Mouse (Mus musculus) forebrain, embryonic 11.5 days (tissue): ENCODE measurements at regions not wholly inside any gene's neighbourhood (a gene's known extent, or its start where the extent isn't known, plus 50 kb on each side); places are given as distances from the start of the nearest gene placed in this dataset.
A peak's percentile ranks its signal among the peaks of the same experiment; 100 is the strongest.

ENCODE experiments used
- ATAC-seq: fragments of 200-750 bp; cut with Nextera tagmentation; replicated peaks from 2 replicates; pipeline ENCODE4 v1.8.0; 2017; ENCODE audit warnings: moderate TSS enrichment; ENCODE audit not compliant: low FRiP score
- DNase-seq: peaks from one replicate; pipeline ENCODE4 v3.0.0-alpha.2; 2017; ENCODE audit warnings: low spot score
- H3K27ac ChIP-seq: fragments of 300-500 bp; sonication (generic); 2 replicates; pipeline ENCODE4 v1.5.1; 2014; ENCODE audit warnings: low read depth, low read length
- H3K27me3 ChIP-seq: fragments of 300-500 bp; sonication (generic); 2 replicates; pipeline ENCODE4 v1.6.1; 2014; ENCODE audit warnings: mild to moderate bottlenecking, low read length, mixed read lengths; ENCODE audit not compliant: control insufficient read depth, insufficient read depth
- H3K36me3 ChIP-seq: fragments of 300-500 bp; sonication (generic); 2 replicates; pipeline ENCODE4 v1.6.1; 2014; ENCODE audit warnings: mild to moderate bottlenecking, low read length, moderate library complexity, mixed read lengths; ENCODE audit not compliant: control insufficient read depth, insufficient read depth
- H3K4me1 ChIP-seq: fragments of 300-500 bp; sonication (generic); replicated peaks from 2 replicates; pipeline ENCODE4 v1.6.1; 2014; ENCODE audit warnings: low read length, mixed read lengths; ENCODE audit not compliant: control insufficient read depth, insufficient read depth
- H3K4me2 ChIP-seq: fragments of 300-500 bp; sonication (generic); 2 replicates; pipeline ENCODE4 v1.6.1; 2014; ENCODE audit warnings: low read depth, mild to moderate bottlenecking, low read length, moderate library complexity, mixed read lengths; ENCODE audit not compliant: severe bottlenecking
- H3K4me3 ChIP-seq: fragments of 300-500 bp; sonication (generic); 2 replicates; pipeline ENCODE4 v1.5.1; 2014; ENCODE audit warnings: low read depth, low read length
- H3K9ac ChIP-seq: fragments of 300-500 bp; sonication (generic); 2 replicates; pipeline ENCODE4 v1.6.1; 2014; ENCODE audit warnings: low read length
- H3K9me3 ChIP-seq: fragments of 300-500 bp; sonication (generic); 2 replicates; pipeline ENCODE4 v1.6.1; 2016; ENCODE audit warnings: low read length, mixed read lengths; ENCODE audit not compliant: control insufficient read depth
- WGBS: fragments of 180-500 bp; shearing (Covaris S2); extraction: QIAGEN DNeasy Blood & Tissue Kit; methylation state at CpG from one replicate; pipeline ENCODE4 v1.1.7; 2014; 5-methylcytosine and 5-hydroxymethylcytosine counted together

DNA sequence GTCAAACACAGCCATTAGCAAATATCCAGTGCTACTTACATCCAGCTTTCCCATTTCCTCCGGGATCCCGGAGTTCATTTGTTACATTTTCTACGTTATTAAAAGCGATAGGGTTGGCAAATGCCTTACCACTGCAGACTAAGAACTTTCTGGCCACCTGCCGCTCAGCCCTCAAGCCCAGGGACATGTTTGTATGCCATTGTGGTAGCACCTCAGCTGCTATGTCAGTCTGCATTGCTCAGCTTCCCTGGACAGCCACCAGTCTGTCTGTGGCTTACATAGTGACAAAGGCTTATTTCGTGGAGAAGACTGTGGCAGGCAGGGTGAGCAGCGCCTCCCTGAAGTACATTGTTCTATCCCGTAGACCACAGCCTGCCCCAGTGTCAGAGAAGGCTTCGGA lies 127.5 kb downstream of the Fam173b start:
- Histone ChIP-seq H3K9me3 (no peaks in the 10 kb centered on the region; the same call in 1 of the 2 replicates), H3K4me1 (no peaks in the 10 kb centered on the region), H3K36me3 (no peaks in the 10 kb centered on the region), H3K4me2 (no peak overlapping the region), H3K27me3 (no peaks in the 10 kb centered on the region), H3K4me3 (no peak overlapping the region), H3K9ac (no peak overlapping the region), H3K27ac (no peak overlapping the region)
- no peak for DNase-seq
- no peak for ATAC-seq
- WGBS = 85% methylated on average over 9 of the region's 9 CpGs

- Histone ChIP-seq H3K9me3 (no peaks in the 10 kb centered on the region), H3K4me1 (no peaks in the 10 kb centered on the region), H3K27ac (no peak overlapping the region), H3K27me3 (no peaks in the 10 kb centered on the region), H3K36me3 (no peaks in the 10 kb centered on the region), H3K4me2 (no peak overlapping the region), H3K9ac (no peak overlapping the region), H3K4me3 (no peak overlapping the region)
- 82% methylated on average over 4 of the region's 4 CpGs for WGBS
- DNase-seq (no peak), ATAC-seq (no peak)
Observed at GRCm38 (mm10) chr15:31741686-31742085, 140.0 kb downstream of the Fam173b start.

DNA sequence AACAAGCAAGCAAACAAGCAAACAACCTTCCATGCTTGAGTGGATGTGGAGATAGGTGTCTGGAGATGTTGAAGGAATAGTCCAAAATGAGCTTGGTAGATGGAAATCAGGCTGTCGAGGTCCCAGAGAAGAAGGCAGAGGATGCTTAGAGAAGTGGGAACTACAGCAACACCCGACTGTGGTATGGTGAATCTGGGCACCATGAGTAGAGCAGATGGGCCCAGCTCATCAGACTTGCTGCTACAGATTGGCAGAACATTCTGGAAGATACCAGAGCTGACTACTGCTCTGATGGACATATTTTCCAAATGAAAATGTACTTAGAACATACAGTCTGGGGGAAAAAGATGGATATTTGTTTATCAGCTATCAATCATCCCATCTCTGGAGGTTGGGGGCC lies 142.9 kb downstream of the Fam173b start:
- H3K9ac ChIP-seq = no peak overlapping the region
- H3K9me3 ChIP-seq = no peaks in the 10 kb centered on the region
- ATAC-seq (no peak), DNase-seq (no peak)
- no peaks in the 10 kb centered on the region for H3K27me3 ChIP-seq
- no peak overlapping the region for H3K4me2 ChIP-seq
- WGBS = 84% methylated on average over 2 of the region's 2 CpGs
- no peak overlapping the region for H3K27ac ChIP-seq
- no peaks in the 10 kb centered on the region for H3K4me1 ChIP-seq
- no peaks in the 10 kb centered on the region for H3K36me3 ChIP-seq
- H3K4me3 ChIP-seq = no peak overlapping the region

DNA sequence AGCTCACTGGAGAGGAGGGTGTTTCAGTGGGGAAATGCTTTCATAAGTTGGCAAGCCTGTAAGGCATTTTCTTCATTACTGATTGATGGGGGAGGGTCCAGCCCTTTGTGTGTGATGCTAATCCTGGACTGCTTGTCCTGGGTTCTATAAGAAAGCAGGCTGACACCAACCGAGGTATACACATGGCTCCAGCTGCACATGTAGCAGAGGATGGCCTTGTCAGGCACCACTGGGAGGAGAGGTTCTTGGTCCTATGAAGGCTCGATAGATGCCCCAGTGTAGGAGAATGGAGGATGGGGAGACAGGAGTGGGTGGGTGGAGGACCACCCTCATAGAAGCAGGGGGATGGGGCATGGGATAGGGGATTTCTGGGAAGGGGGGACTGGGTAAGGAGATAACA lies 151.0 kb downstream of the Fam173b start:
- Histone ChIP-seq H3K27me3 (no peaks in the 10 kb centered on the region), H3K9me3 (no peaks in the 10 kb centered on the region), H3K36me3 (no peaks in the 10 kb centered on the region), H3K4me3 (no peak overlapping the region), H3K4me1 (peaks cover 8% of the 10 kb centered on the region), H3K27ac (no peak overlapping the region), H3K4me2 (no peak overlapping the region), H3K9ac (no peak overlapping the region)
- DNase-seq = peak; percentile 52
- ATAC-seq = peak; percentile 44
- 19% methylated on average over 2 of the region's 2 CpGs for WGBS

DNA sequence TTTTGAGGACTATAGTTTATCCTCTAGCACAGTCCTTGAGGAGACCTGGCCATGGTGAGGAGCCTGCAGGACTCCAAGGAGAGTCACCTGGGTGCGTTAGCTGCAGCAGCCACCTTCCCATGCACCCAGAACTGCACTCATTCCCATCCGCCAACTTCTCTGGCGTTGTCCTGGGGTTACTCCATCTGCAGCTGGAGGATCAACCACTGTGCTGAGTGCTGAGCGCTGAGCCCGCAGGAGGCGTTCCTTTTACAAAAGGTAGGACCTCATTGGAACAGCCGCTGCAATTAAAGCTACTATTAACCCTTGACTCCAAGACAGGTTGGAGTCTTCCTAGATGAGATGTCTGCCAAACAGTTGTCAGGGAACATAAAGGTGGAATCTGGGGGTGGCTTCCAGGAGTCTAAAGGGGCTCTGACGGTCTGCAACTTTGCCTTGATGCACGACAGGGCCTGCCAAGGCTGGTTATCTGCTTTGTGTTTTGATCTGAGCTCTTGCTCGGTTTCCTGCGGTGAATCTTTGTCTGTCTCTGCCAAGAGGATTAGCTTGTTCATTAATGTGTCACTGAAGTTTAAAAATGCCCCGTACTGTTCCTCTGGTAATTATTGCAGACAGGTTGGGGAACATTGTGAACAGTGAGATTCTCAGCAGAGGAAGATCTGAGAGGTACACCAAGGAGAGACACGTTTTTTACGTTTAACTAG lies 152.1 kb downstream of the Fam173b start:
- DNase-seq (no peak), ATAC-seq (peak; percentile 65)
- Histone ChIP-seq H3K4me2 (0 out of 2 replicates have a peak overlapping the region, but pooled peaks have one; percentile 11), H3K27me3 (no peaks in the 10 kb centered on the region), H3K4me1 (peaks cover 8% of the 10 kb centered on the region), H3K9me3 (no peaks in the 10 kb centered on the region), H3K36me3 (no peaks in the 10 kb centered on the region), H3K27ac (peak overlapping the region; percentile 18; the same call in 1 of the 2 replicates), H3K4me3 (no peak overlapping the region), H3K9ac (no peak overlapping the region; the same call in 1 of the 2 replicates)
- 6% methylated on average over 14 of the region's 14 CpGs for WGBS

DNA sequence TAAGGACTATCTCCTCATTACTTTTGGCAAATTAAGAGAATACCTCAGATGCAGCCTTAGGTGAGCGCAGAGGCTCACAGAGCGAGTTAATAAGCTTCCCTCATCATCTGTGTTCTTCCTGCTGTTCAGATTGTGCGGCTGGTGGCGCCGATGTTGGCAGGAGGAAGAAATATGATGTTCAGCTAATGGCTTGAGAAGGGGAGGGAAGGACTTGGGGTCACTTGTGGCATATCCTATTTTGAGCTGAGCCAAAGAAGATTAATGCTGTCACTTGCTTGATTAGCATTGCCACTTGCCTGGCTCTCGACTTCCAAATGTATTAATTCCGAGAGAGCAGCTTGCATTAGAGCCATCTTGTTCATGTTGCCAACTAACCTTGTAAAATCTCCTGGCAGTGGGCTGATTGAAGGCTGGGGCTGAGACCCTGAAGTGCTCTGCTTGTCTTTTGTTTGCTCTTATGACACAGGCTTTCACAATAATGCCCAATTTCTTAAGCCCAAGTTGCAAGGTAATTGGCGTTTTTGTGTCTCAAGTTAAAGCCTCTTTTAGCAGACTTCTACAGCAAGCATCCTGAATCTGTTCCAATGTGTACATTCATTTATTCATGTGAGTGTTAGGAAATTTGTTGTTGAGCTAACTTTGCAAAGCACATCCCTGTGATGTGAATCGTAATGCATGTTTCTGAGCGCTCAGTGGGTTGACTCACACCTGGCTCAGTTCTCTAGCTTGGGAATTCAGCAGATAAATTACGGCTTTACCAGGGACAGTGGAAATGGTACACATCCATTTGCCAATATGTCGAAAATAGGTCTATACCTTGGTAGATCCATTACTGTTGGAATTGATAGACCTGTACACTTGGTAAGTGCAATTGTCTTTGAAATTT lies 167.6 kb downstream of the Fam173b start:
- no peaks in the 10 kb centered on the region for H3K9me3 ChIP-seq
- H3K9ac ChIP-seq = no peak overlapping the region
- no peak for DNase-seq
- H3K27me3 ChIP-seq = no peaks in the 10 kb centered on the region
- ATAC-seq = no peak
- no peaks in the 10 kb centered on the region for H3K36me3 ChIP-seq
- no peak overlapping the region for H3K4me2 ChIP-seq
- H3K4me1 ChIP-seq = no peaks in the 10 kb centered on the region
- no peak overlapping the region for H3K27ac ChIP-seq
- WGBS = 79% methylated on average over 12 of the region's 12 CpGs
- H3K4me3 ChIP-seq = no peak overlapping the region

DNA sequence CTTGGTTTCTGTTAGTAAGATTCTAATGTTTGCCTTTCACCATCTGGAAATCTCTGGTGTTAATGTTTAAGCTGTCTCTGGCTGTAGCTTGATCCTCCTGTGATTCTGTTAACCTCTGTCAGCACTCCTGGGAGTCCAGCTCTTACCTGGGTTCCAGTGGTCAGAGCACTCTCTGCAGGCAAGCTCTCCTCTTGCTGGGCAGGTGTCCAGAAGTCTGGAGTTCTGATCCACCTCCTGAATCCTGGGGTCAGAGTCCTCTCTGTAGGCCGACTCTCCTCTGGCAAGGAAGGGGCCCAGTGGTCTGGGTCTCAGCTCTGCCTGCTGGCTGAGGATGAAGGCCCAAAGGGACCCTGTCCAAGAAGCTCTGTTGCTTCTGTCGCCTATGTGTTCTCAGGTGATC lies 181.4 kb downstream of the Fam173b start:
- Histone ChIP-seq H3K4me3 (no peak overlapping the region), H3K4me1 (no peaks in the 10 kb centered on the region), H3K27me3 (no peaks in the 10 kb centered on the region), H3K27ac (no peak overlapping the region), H3K36me3 (no peaks in the 10 kb centered on the region), H3K9me3 (no peaks in the 10 kb centered on the region; the same call in 1 of the 2 replicates), H3K9ac (no peak overlapping the region), H3K4me2 (no peak overlapping the region)
- WGBS = 93% methylated on average over 2 of the region's 2 CpGs
- no peak for DNase-seq
- no peak for ATAC-seq

GRCm38 (mm10) chr15:31785022-31785421 lies 183.4 kb downstream of the Fam173b start:
- Histone ChIP-seq H3K4me2 (no peak overlapping the region), H3K36me3 (no peaks in the 10 kb centered on the region), H3K4me3 (no peak overlapping the region), H3K27me3 (no peaks in the 10 kb centered on the region), H3K9me3 (no peaks in the 10 kb centered on the region; the same call in 1 of the 2 replicates), H3K27ac (no peak overlapping the region), H3K4me1 (no peaks in the 10 kb centered on the region), H3K9ac (no peak overlapping the region)
- ATAC-seq (no peak), DNase-seq (no peak)
- 82% methylated on average over 3 of the region's 3 CpGs for WGBS
